Mouse (Mus musculus) MEL (cell line): ENCODE results near the gene Slc1a1. TPM values are rescaled to one million over a fixed set of nuclear protein-coding genes. Genes with fewer than 3 reads are reported as not detected.

Source experiments
- DNase-seq: peaks from one replicate; pipeline ENCODE4 v3.0.0; 2011; ENCODE audit warnings: low read depth, low spot score
- H3K27ac ChIP-seq: 2 replicates; pipeline ENCODE4 v1.5.1; 2012; ENCODE audit warnings: low read depth, mild to moderate bottlenecking, control low read depth, low read length, moderate library complexity; ENCODE audit not compliant: control insufficient read depth
- H3K27me3 ChIP-seq, 2 experiments: fragments of 150-350 bp in 1 of 2; sonication (generic) in 1 of 2; 2 replicates each; pipeline ENCODE4 v1.6.1; 2012; ENCODE audit warnings: low read length in 2 of 2, mild to moderate bottlenecking in 2 of 2, improper control_type of control experiment in 1 of 2, moderate library complexity in 1 of 2; ENCODE audit not compliant: insufficient read depth in 2 of 2, control insufficient read depth in 1 of 2
- H3K36me3 ChIP-seq, 2 experiments: 2 replicates each; pipeline ENCODE4 v1.6.1; 2012 to 2014; ENCODE audit warnings: low read length in 2 of 2, improper control_type of control experiment in 1 of 2, inconsistent platforms in 1 of 2, mild to moderate bottlenecking in 1 of 2; ENCODE audit not compliant: insufficient read depth in 2 of 2, control insufficient read depth in 1 of 2
- H3K4me1 ChIP-seq, 2 experiments: fragments of 150-350 bp in 1 of 2; sonication (generic) in 1 of 2; 2 replicates each; pipeline ENCODE4 v1.6.1; 2012; ENCODE audit warnings: low read length in 2 of 2, improper control_type of control experiment in 1 of 2, mild to moderate bottlenecking in 1 of 2; ENCODE audit not compliant: insufficient read depth in 2 of 2, control insufficient read depth in 1 of 2
- H3K4me3 ChIP-seq, 2 experiments: fragments of 150-350 bp in 1 of 2; sonication (generic) in 1 of 2; 2 replicates each; pipeline ENCODE4 v1.5.1; 2012; ENCODE audit warnings: low read depth in 2 of 2, low read length in 2 of 2, mild to moderate bottlenecking in 2 of 2, moderate library complexity in 2 of 2, control low read depth in 1 of 2, improper control_type of control experiment in 1 of 2; ENCODE audit not compliant: control insufficient read depth in 1 of 2, insufficient read depth in 1 of 2
- H3K79me2 ChIP-seq: 2 replicates; pipeline ENCODE4 v1.6.1; 2012; ENCODE audit warnings: mild to moderate bottlenecking, low read length, moderate library complexity; ENCODE audit not compliant: control insufficient read depth, poor library complexity, insufficient read depth
- H3K9ac ChIP-seq: 2 replicates; pipeline ENCODE4 v1.6.1; 2012; ENCODE audit warnings: low read depth, mild to moderate bottlenecking, control low read depth, low read length, moderate library complexity; ENCODE audit not compliant: control insufficient read depth, poor library complexity, severe bottlenecking
- H3K9me3 ChIP-seq: fragments of 150-350 bp; sonication (generic); replicated peaks from 2 replicates; pipeline ENCODE4 v1.6.1; 2012; ENCODE audit warnings: mild to moderate bottlenecking, low read length, improper control_type of control experiment, moderate library complexity; ENCODE audit not compliant: insufficient read depth
- CHD1 ChIP-seq: IDR thresholded peaks from 2 replicates; pipeline ENCODE4 v1.6.1; 2012; ENCODE audit warnings: low read depth, mild to moderate bottlenecking, inconsistent platforms, low read length, improper control_type of control experiment
- CHD2 ChIP-seq: IDR thresholded peaks from 2 replicates; pipeline ENCODE4 v1.6.1; 2011; ENCODE audit warnings: low read length, improper control_type of control experiment
- ETS1 ChIP-seq: IDR thresholded peaks from 2 replicates; pipeline ENCODE4 v1.6.1; 2012; ENCODE audit warnings: low read depth, mild to moderate bottlenecking, inconsistent platforms, low read length, improper control_type of control experiment, moderate library complexity
- GATA1 ChIP-seq: IDR thresholded peaks from 2 replicates; pipeline ENCODE4 v1.6.1; 2011; ENCODE audit warnings: low read depth, low read length, improper control_type of control experiment
- HCFC1 ChIP-seq: IDR thresholded peaks from 2 replicates; pipeline ENCODE4 v1.6.1; 2012; ENCODE audit warnings: low read depth, mild to moderate bottlenecking, inconsistent platforms, low read length, improper control_type of control experiment, moderate library complexity
- JUND ChIP-seq: IDR thresholded peaks from 2 replicates; pipeline ENCODE4 v1.6.1; 2011; ENCODE audit warnings: low read depth, mild to moderate bottlenecking, improper control_type of control experiment, low read length
- MAFK ChIP-seq: IDR thresholded peaks from 2 replicates; pipeline ENCODE4 v1.6.1; 2011; ENCODE audit warnings: low read depth, mild to moderate bottlenecking, low read length, improper control_type of control experiment, borderline replicate concordance
- MAX ChIP-seq: IDR thresholded peaks from 2 replicates; pipeline ENCODE4 v1.6.1; 2011; ENCODE audit warnings: low read length, improper control_type of control experiment
- MAZ ChIP-seq: IDR thresholded peaks from 2 replicates; pipeline ENCODE4 v1.6.1; 2012; ENCODE audit warnings: low read depth, mild to moderate bottlenecking, inconsistent platforms, low read length, improper control_type of control experiment
- MYB ChIP-seq: IDR thresholded peaks from 2 replicates; pipeline ENCODE4 v1.6.1; 2011; ENCODE audit warnings: mild to moderate bottlenecking, low read depth, low read length, improper control_type of control experiment
- MYC ChIP-seq: IDR thresholded peaks from 2 replicates; pipeline ENCODE4 v1.6.1; 2011; ENCODE audit warnings: low read depth, mild to moderate bottlenecking, low read length, improper control_type of control experiment, moderate library complexity
- NRF1 ChIP-seq: IDR thresholded peaks from 2 replicates; pipeline ENCODE4 v1.6.1; 2014; ENCODE audit warnings: low read depth, mild to moderate bottlenecking, inconsistent platforms, low read length, improper control_type of control experiment, moderate library complexity; ENCODE audit not compliant: poor library complexity, insufficient read depth, severe bottlenecking
- POLR2A ChIP-seq, 2 experiments: IDR thresholded peaks; 2 replicates each; pipeline ENCODE4 v1.6.1; 2011 to 2012; ENCODE audit warnings: low read length in 2 of 2, mild to moderate bottlenecking in 2 of 2, control low read depth in 1 of 2, improper control_type of control experiment in 1 of 2, low read depth in 1 of 2, moderate library complexity in 1 of 2; ENCODE audit not compliant: control insufficient read depth in 1 of 2, insufficient read depth in 1 of 2, poor library complexity in 1 of 2
- POLR2AphosphoS2 ChIP-seq: IDR thresholded peaks from 2 replicates; pipeline ENCODE4 v1.6.1; 2011; ENCODE audit warnings: low read length, improper control_type of control experiment
- RAD21 ChIP-seq: IDR thresholded peaks from 2 replicates; pipeline ENCODE4 v1.6.1; 2011; ENCODE audit warnings: mild to moderate bottlenecking, low read depth, low read length, improper control_type of control experiment
- RCOR1 ChIP-seq: IDR thresholded peaks from 2 replicates; pipeline ENCODE4 v1.6.1; 2012; ENCODE audit warnings: low read depth, mild to moderate bottlenecking, inconsistent platforms, low read length, improper control_type of control experiment
- SMC3 ChIP-seq: IDR thresholded peaks from 2 replicates; pipeline ENCODE4 v1.6.1; 2011; ENCODE audit warnings: low read depth, low read length, improper control_type of control experiment
- TBP ChIP-seq: IDR thresholded peaks from 2 replicates; pipeline ENCODE4 v1.8.0; 2011; ENCODE audit warnings: low read depth, low read length, improper control_type of control experiment
- TCF12 ChIP-seq: IDR thresholded peaks from 2 replicates; pipeline ENCODE4 v1.6.1; 2014; ENCODE audit warnings: low read depth, mild to moderate bottlenecking, inconsistent platforms, low read length, improper control_type of control experiment, moderate library complexity
- USF1 ChIP-seq: IDR thresholded peaks from 2 replicates; pipeline ENCODE4 v1.6.1; 2014; ENCODE audit warnings: low read depth, mild to moderate bottlenecking, inconsistent platforms, low read length, improper control_type of control experiment, moderate library complexity
- ZNF384 ChIP-seq: IDR thresholded peaks from 2 replicates; pipeline ENCODE4 v1.6.1; 2012; ENCODE audit warnings: low read depth, mild to moderate bottlenecking, inconsistent platforms, low read length, improper control_type of control experiment
- polyA plus RNA-seq, 2 experiments: library from polyadenylated mRNA; stranded (reverse) in 1 of 2; unstranded in 1 of 2; fragments of >175 nt in 1 of 2; fragments of >200 nt in 1 of 2; gene quantifications; 2 replicates each; pipeline versions ENCODE4 v1.2.1 to v1.2.4; 2012; ENCODE audit warnings: low replicate concordance in 2 of 2, low read depth in 1 of 2; ENCODE audit not compliant: insufficient read length in 2 of 2, insufficient read depth in 1 of 2, missing spikeins in 1 of 2
- total RNA-seq: library from RNA; depleted of rRNA; stranded (reverse); fragments of 300-350 nt; gene quantifications from 2 replicates; pipeline ENCODE4 v1.2.3, GENCODE M21; 2012

Gene Slc1a1
- total and polyA plus RNA-seq, 3 experiments = 0.07 TPM; not detected in 2

DNA sequence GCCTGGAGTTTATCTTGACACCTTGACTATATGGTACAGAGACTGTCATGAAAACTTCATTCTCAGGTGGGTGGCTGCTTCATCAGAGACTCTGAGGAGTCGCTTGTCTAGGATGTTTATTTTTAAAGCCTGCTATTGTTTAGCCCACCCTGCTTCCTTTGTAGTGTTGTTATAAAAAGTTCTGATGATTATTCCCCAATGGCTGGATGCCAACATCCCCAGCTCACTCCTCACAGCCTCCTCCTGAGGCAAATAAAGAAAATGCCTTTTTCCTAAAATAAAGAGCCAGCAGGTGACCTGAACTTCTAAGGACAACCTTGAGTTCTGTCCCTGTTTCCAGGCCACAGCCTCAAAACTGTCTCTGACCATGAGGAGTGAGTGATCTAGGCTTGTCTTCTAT lies 53.6 kb downstream of the Slc1a1 start:
- H3K36me3 ChIP-seq = no peaks in the 10 kb centered on the region
- no peaks in the 10 kb centered on the region for H3K9me3 ChIP-seq
- no peaks in the 10 kb centered on the region for H3K4me1 ChIP-seq
- peaks cover 0 to 1% of the 10 kb centered on the region in 2 experiments; a peak in 2 of 4 replicates for H3K27me3 ChIP-seq
- H3K9ac ChIP-seq = no peak overlapping the region
- H3K4me3 ChIP-seq = no peak overlapping the region
- DNase-seq = no peak
- no peaks in the 10 kb centered on the region for H3K79me2 ChIP-seq
- H3K27ac ChIP-seq = no peak overlapping the region
- TF ChIP-seq MYB (no peak), CHD2 (no peak), TCF12 (no peak), NRF1 (no peak), RCOR1 (no peak), POLR2A (IDR thresholded peaks at IDR 0.05; ENCODE audit: control insufficient read depth in 1 of 2, insufficient read depth in 1 of 2, low read depth in 1 of 2, low read length in 2 of 2, poor library complexity in 1 of 2) (no peak), CHD1 (no peak), GATA1 (no peak), ZNF384 (no peak), TBP (no peak)

GRCm38 (mm10) chr19:28889251-28889650 lies 54.4 kb downstream of the Slc1a1 start:
- Histone ChIP-seq H3K79me2 (no peaks in the 10 kb centered on the region), H3K4me3 (no peak overlapping the region), H3K9me3 (no peaks in the 10 kb centered on the region), H3K36me3 (no peaks in the 10 kb centered on the region), H3K27me3 (peaks cover 0 to 1% of the 10 kb centered on the region in 2 experiments; a peak in 2 of 4 replicates), H3K4me1 (no peaks in the 10 kb centered on the region), H3K27ac (no peak overlapping the region), H3K9ac (no peak overlapping the region)
- DNase-seq = no peak
- TF ChIP-seq JUND (no peak), MAX (no peak), MYC (no peak), RAD21 (no peak), USF1 (no peak), ETS1 (no peak), MAZ (no peak), MYB (no peak), CHD1 (no peak), POLR2AphosphoS2 (no peak), TCF12 (no peak), MAFK (no peak), SMC3 (no peak), HCFC1 (no peak)
